Mouse (Mus musculus): ENCODE data around the gene Duoxa2. TPM values are rescaled to one million over a fixed set of nuclear protein-coding genes. Genes with fewer than 3 reads are reported as not detected.
A peak's percentile ranks its signal among the peaks of the same experiment; 100 is the strongest.

The Duoxa2 gene
- polyA plus RNA-seq, 1 experiment from 2014 or later = not detected

DNA sequence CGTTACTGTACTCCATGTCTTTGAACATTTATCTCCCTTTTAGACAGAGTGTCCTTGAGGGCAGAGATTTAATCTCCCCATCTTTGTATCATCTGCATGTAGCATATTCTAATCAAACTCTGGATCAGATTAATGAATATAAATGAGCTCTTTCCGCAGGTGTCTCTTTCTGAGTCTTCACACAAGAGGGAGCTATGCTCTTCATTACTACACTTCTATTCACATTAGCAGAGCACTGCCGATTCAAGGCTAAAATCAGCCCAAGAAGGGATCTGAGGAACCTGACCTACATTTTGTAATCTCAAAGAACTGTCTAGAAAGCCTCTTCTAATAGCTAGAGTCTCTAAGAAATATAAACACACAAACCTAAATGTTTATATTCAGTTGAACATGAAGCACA lies 10.9 kb downstream of the Duoxa2 start:
- DNase-seq (no peak), ATAC-seq (ENCODE audit: insufficient read depth) (no peak)
- Histone ChIP-seq H3K27ac (ENCODE audit: low read depth) (no peak overlapping the region), H3K4me2 (no peak overlapping the region), H3K9me3 (ENCODE audit: low read depth, low read length) (no peaks in the 10 kb centered on the region), H3K9ac (no peak overlapping the region), H3K27me3 (ENCODE audit: insufficient read depth, low read length) (peaks cover 42% of the 10 kb centered on the region), H3K36me3 (ENCODE audit: insufficient read depth) (no peaks in the 10 kb centered on the region), H3K4me1 (ENCODE audit: insufficient read depth) (no peaks in the 10 kb centered on the region), H3K4me3 (ENCODE audit: low read depth, low read length) (no peak overlapping the region)
- WGBS = 43% methylated on average over 3 of the region's 3 CpGs
- no peak for TF ChIP-seq CTCF (IDR thresholded peaks at IDR 0.05; ENCODE audit: low read depth)

DNA sequence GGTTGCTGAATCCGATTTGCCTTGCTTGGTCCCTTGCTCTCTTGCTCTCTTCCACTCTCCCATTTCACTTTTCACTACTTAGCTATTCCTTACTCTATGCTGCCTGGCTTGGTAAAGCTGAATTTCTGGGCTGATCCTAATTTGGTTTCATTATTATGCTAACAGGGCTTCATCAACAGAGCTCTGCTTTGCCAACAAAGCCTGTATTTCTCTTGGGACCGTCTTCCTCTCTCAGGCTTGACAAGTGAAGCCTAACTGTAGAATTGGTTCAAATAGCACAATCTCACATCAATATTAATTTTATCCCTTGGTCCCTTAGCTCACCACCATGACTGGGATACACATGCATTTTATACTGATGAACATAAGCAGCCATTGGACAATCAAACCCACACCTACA lies 12.9 kb downstream of the Duoxa2 start:
- no peak overlapping the region for H3K27ac ChIP-seq (ENCODE audit: low read depth)
- no peaks in the 10 kb centered on the region for H3K36me3 ChIP-seq (ENCODE audit: insufficient read depth)
- peaks cover 42% of the 10 kb centered on the region for H3K27me3 ChIP-seq (ENCODE audit: insufficient read depth, low read length)
- no peak overlapping the region for H3K4me3 ChIP-seq (ENCODE audit: low read depth, low read length)
- WGBS = 65% methylated on average over 2 of the region's 2 CpGs
- H3K4me2 ChIP-seq = no peak overlapping the region
- H3K9ac ChIP-seq = no peak overlapping the region
- DNase-seq (no peak), ATAC-seq (ENCODE audit: insufficient read depth) (no peak)
- no peaks in the 10 kb centered on the region for H3K4me1 ChIP-seq (ENCODE audit: insufficient read depth)
- no peaks in the 10 kb centered on the region for H3K9me3 ChIP-seq (ENCODE audit: low read depth, low read length)
- no peak for TF ChIP-seq CTCF (IDR thresholded peaks at IDR 0.05; ENCODE audit: low read depth)

DNA sequence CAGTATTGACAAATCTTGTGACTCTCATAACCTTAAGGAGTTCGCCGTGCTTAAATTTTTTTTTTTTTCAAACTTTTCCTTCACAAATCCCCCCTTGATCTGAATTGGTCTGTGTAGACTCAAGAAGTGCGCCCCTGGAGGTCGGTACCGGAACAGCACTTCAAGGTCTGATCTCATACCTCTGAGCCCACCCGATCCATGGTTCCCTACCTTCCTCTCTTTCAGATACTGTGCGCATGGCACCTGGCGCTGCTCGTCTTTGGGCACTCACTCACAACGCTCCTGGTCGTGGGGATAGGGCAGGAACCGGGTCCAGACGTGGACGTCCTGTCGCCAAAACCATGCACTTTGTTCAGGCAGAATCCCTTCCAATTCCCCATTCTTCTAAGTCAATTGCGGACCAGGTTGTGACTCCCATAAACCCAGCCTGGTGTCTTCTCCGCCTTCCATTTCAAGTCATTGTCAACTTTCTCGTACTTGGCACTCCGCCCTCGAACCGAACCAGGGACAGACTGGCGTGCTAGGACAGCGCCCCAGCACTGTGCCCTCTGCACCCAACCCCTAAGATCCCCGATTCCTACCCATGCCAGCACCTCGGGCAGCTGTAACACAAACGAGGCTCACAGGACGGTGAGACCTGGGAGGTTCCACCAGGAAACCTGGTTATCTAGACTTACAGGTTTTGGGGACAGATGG lies 14.2 kb downstream of the Duoxa2 start:
- peaks cover 37% of the 10 kb centered on the region for H3K27me3 ChIP-seq (ENCODE audit: insufficient read depth, low read length)
- DNase-seq = peak; percentile 86
- H3K9me3 ChIP-seq (ENCODE audit: low read depth, low read length) = no peaks in the 10 kb centered on the region
- H3K4me2 ChIP-seq = peak overlapping the region; percentile 54
- no peak overlapping the region for H3K9ac ChIP-seq
- no peaks in the 10 kb centered on the region for H3K36me3 ChIP-seq (ENCODE audit: insufficient read depth)
- peak; percentile 50; the same call in 1 of the 2 replicates for ATAC-seq (ENCODE audit: insufficient read depth)
- WGBS = 5% methylated on average over 27 of the region's 27 CpGs
- H3K4me1 ChIP-seq (ENCODE audit: insufficient read depth) = no peaks in the 10 kb centered on the region
- H3K4me3 ChIP-seq (ENCODE audit: low read depth, low read length) = peak overlapping the region; percentile 16
- no peak overlapping the region for H3K27ac ChIP-seq (ENCODE audit: low read depth)
- TF ChIP-seq CTCF (IDR thresholded peaks at IDR 0.05; ENCODE audit: low read depth) = peak; percentile 81

DNA sequence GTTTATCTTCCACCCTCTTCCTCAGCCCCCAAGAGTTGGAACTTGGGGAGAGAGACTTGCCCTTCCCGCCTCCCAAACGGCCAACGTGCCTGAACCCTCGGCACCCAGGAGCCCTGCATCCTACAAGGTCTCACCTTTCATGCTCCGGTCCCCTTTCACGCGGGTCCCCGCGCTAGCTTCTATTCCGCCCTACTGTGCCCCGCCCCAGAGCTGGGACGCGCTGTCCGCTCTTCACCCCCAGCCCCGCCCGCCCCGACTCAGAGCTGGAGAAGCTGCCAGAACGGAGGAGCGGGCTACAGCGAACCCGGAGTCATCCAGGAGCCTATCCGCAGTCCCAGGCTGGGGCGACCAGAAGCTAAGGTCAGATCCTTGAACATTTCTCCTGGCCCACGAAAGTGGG lies 14.8 kb downstream of the Duoxa2 start, which contains the start of gene Duoxa1:
Duoxa1 (minus strand) TSS at position 195 of the 400 bp plus-strand sequence.
- H3K36me3 ChIP-seq (ENCODE audit: insufficient read depth) = no peaks in the 10 kb centered on the region
- H3K4me2 ChIP-seq = peak within 1 kb of the TSS; percentile 54
- H3K9me3 ChIP-seq (ENCODE audit: low read depth, low read length) = no peaks in the 10 kb centered on the region
- no peaks in the 10 kb centered on the region for H3K4me1 ChIP-seq (ENCODE audit: insufficient read depth)
- no peak within 1 kb of the TSS for H3K9ac ChIP-seq
- no peak within 1 kb of the TSS for H3K27ac ChIP-seq (ENCODE audit: low read depth)
- ATAC-seq (ENCODE audit: insufficient read depth) (peak; percentile 62), DNase-seq (no peak)
- peaks cover 36% of the 10 kb centered on the region for H3K27me3 ChIP-seq (ENCODE audit: insufficient read depth, low read length)
- WGBS = 1% methylated on average over 24 of the region's 24 CpGs
- H3K4me3 ChIP-seq (ENCODE audit: low read depth, low read length) = peak within 1 kb of the TSS; percentile 16
- TF ChIP-seq CTCF (IDR thresholded peaks at IDR 0.05; ENCODE audit: low read depth) = no peak

DNA sequence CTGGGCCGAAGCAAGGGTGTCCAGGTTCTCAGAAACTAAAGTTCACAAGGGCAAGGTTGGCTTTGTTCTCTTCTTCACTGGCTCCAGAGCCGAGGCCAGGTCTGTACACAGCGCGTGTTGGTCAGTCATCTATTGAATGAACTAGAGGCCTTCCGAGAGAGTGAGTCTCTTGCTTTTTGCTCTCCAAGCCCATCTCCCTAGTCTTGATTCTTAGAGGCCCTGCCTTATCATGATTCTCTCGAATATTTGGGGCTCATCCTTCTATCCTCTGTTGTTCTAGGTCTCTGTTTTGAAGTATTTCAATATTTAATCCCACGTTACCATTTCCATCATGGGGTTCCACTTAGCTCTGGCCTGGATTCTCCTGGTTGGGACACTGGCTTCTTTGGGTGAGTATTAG lies 16.7 kb downstream of the Duoxa2 start, which contains the start of gene Duox1:
Duox1 (plus strand) TSS at position 301 of the 400 bp plus-strand sequence.
- peaks cover 34% of the 10 kb centered on the region for H3K27me3 ChIP-seq (ENCODE audit: insufficient read depth, low read length)
- no peak within 1 kb of the TSS for H3K4me3 ChIP-seq (ENCODE audit: low read depth, low read length)
- no peaks in the 10 kb centered on the region for H3K4me1 ChIP-seq (ENCODE audit: insufficient read depth)
- no peaks in the 10 kb centered on the region for H3K36me3 ChIP-seq (ENCODE audit: insufficient read depth)
- WGBS = 83% methylated on average over 7 of the region's 7 CpGs
- H3K27ac ChIP-seq (ENCODE audit: low read depth) = no peak within 1 kb of the TSS
- no peak within 1 kb of the TSS for H3K4me2 ChIP-seq
- H3K9ac ChIP-seq = no peak within 1 kb of the TSS
- ATAC-seq (ENCODE audit: insufficient read depth) = no peak
- no peak for DNase-seq
- no peak for TF ChIP-seq CTCF (IDR thresholded peaks at IDR 0.05; ENCODE audit: low read depth)
- H3K9me3 ChIP-seq (ENCODE audit: low read depth, low read length) = no peaks in the 10 kb centered on the region

DNA sequence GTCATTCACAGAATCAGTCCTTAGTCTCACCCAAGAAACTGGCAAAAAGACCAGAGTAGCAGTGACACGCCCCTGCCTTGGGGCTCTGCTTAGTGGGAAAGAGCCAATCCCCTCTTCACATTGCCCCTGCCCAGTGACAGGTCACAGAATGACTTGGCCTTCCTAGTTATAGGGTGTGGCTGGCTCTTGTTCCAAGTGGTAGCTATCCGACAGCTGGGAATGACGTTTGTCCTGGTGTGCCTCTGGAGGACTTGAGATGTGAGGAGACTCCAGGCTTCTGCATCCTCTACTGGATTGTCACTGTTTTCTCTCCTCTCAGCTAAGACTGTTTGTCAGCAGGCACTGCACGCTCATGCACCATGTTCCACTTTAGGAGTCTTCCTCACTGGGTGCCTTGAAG lies 18.7 kb downstream of the Duoxa2 start:
- Histone ChIP-seq H3K36me3 (ENCODE audit: insufficient read depth) (no peaks in the 10 kb centered on the region), H3K4me2 (no peak overlapping the region), H3K27me3 (ENCODE audit: insufficient read depth, low read length) (peaks cover 20% of the 10 kb centered on the region), H3K9ac (no peak overlapping the region), H3K9me3 (ENCODE audit: low read depth, low read length) (no peaks in the 10 kb centered on the region), H3K27ac (ENCODE audit: low read depth) (no peak overlapping the region), H3K4me1 (ENCODE audit: insufficient read depth) (no peaks in the 10 kb centered on the region), H3K4me3 (ENCODE audit: low read depth, low read length) (no peak overlapping the region)
- no peak for TF ChIP-seq CTCF (IDR thresholded peaks at IDR 0.05; ENCODE audit: low read depth)
- ATAC-seq (ENCODE audit: insufficient read depth) (no peak), DNase-seq (no peak)
- 71% methylated on average over 4 of the region's 4 CpGs for WGBS

DNA sequence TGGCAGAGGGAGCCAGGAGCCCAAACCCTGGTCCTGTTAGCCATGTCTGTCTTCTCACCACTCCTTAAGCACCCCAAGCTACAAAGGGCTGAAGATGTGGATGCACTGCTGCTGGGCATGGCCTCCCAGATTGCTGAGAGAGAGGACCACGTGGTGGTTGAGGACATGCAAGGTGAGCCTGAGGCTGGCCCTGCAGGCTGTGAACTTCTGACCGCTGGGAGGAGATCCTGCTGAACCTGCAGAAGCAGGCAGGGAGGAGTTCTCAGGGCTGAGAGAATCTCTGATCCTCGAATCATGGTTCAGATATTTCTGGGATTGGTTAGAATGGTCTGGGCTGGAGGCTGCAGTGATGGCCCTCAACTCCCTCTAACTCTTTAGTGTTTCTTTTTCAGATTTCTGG lies 25.3 kb downstream of the Duoxa2 start:
- TF ChIP-seq CTCF (IDR thresholded peaks at IDR 0.05; ENCODE audit: low read depth) = no peak
- H3K4me1 ChIP-seq (ENCODE audit: insufficient read depth) = no peaks in the 10 kb centered on the region
- DNase-seq = no peak
- H3K9ac ChIP-seq = no peak overlapping the region
- H3K36me3 ChIP-seq (ENCODE audit: insufficient read depth) = no peaks in the 10 kb centered on the region
- no peaks in the 10 kb centered on the region for H3K27me3 ChIP-seq (ENCODE audit: insufficient read depth, low read length)
- no peak overlapping the region for H3K27ac ChIP-seq (ENCODE audit: low read depth)
- WGBS = 63% methylated on average over 3 of the region's 3 CpGs
- no peak overlapping the region for H3K4me2 ChIP-seq
- no peak overlapping the region for H3K4me3 ChIP-seq (ENCODE audit: low read depth, low read length)
- no peak for ATAC-seq (ENCODE audit: insufficient read depth)
- no peaks in the 10 kb centered on the region for H3K9me3 ChIP-seq (ENCODE audit: low read depth, low read length)

Measured in lung, embryonic 14.5 days (tissue).